Mouse (Mus musculus): Measurements from ENCODE around the gene Sstr3. TPM values are rescaled to one million over a fixed set of nuclear protein-coding genes. Genes with fewer than 3 reads are reported as not detected.

Sstr3 gene
- polyA plus RNA-seq, 1 experiment from 2014 or later: 0.58 TPM

GRCm38 (mm10) chr15:78576284-78576810, 31.9 kb upstream of the Sstr3 start:
- Histone ChIP-seq H3K9me3 (replicated peaks) (no peaks in the 10 kb centered on the region), H3K9ac (no peak overlapping the region), H3K4me3 (replicated peaks) (no peak overlapping the region), H3K27ac (no peak overlapping the region), H3K36me3 (no peaks in the 10 kb centered on the region), H3K4me1 (peaks cover 25% of the 10 kb centered on the region), H3K4me2 (no peak overlapping the region), H3K27me3 (no peaks in the 10 kb centered on the region)
- ATAC-seq (replicated peaks; ENCODE audit: low FRiP score): no peak
- whole genome bisulfite sequencing: 66% methylated on average over 4 of the region's 4 CpGs

DNA sequence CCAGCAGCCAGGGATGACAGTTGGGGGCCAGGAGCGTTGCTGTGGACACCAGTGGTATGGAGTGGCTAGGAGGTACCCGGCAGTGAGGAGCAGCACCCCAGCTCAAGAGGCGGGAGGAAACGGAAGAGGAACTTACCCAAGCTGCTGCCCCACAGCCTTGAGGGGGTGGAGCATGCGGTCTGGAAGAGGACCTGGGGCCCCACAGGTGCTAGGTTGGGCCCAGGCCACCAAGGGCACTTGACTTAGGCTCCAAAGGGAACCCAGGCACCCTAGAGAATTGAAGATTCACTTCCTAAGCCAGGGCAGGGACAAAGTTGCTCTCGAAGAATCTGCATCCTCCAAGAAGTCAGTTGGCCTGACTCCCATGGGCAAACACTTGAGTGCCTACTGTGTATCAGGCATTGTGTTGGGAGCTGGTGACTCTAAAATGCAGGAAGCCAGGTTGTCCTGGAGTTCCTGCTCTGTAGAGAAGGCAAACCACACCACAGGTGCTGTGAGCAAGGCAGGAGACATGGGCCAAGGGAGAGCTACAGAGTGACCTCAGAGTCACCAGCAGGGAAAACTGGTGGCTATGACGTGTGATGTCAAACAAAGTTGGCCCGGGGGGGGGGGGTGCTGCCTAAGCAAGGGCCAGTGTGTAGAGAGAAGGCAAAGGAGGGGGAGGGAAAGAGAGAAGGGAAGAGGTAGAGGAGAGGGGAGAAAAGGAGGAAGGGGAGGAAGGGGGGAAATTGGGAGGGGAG, 28.3 kb upstream of the Sstr3 start, which contains the start of gene Rac2:
Rac2 (minus strand) TSS at position 126 of the 740 bp plus-strand sequence.
- 80% methylated on average over 8 of the region's 8 CpGs for WGBS
- no peak for ATAC-seq (replicated peaks; ENCODE audit: low FRiP score)
- no peak within 1 kb of the TSS for H3K4me3 ChIP-seq (replicated peaks)

GRCm38 (mm10) chr15:78572270-78572600, 27.8 kb upstream of the Sstr3 start:
- Histone ChIP-seq H3K27ac (no peak overlapping the region), H3K9me3 (replicated peaks) (no peaks in the 10 kb centered on the region), H3K4me2 (no peak overlapping the region), H3K4me3 (replicated peaks) (no peak overlapping the region), H3K36me3 (no peaks in the 10 kb centered on the region), H3K4me1 (0 out of 2 replicates have a peak, but pooled peaks cover 4% of the 10 kb centered on the region), H3K27me3 (no peaks in the 10 kb centered on the region), H3K9ac (no peak overlapping the region)
- WGBS: 90% methylated on average over 5 of the region's 5 CpGs
- ATAC-seq (replicated peaks; ENCODE audit: low FRiP score): no peak

More for the DNA sequence above, 28.3 kb upstream of the Sstr3 start, which contains the start of gene Rac2:
- Histone ChIP-seq H3K27ac (no peak within 1 kb of the TSS), H3K27me3 (no peaks in the 10 kb centered on the region), H3K36me3 (no peaks in the 10 kb centered on the region), H3K4me2 (no peak within 1 kb of the TSS), H3K9me3 (replicated peaks) (no peaks in the 10 kb centered on the region), H3K9ac (no peak within 1 kb of the TSS), H3K4me1 (0 out of 2 replicates have a peak, but pooled peaks cover 4% of the 10 kb centered on the region)

DNA sequence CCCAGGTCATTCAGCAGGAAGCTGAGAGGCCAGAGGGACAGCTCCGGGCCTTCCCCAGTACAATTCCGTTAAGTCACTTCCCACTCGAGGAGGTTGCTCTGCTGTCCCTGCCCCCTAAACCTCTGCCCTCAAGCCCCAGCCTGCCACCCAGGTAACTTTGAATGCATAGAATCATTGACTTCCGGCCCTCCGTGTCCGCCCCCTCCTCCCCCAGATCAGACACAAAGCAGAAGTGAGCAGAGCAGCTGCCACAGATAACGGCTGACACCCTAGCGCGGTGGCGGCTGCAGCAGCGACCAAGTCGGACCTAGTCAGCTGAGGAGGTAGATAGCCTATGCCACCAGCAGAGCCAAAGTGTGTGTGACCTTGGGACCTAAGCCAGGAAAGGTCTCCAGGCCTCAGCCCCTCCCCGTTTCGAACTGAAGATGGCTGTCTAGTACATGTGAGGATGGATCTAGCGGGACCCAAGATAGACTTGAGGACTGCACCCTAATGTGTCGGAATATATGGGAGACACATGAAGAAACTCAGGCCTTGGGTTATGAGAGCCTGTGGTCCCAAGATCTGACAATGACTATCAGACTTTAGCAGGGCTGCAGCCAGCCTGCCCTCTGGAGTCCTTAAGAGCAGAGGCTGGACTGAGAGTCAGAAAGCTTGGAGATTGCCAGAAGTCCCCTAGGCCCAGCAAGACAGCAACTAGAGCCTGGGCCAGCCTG, 27.2 kb upstream of the Sstr3 start:
- no peaks in the 10 kb centered on the region for H3K9me3 ChIP-seq (replicated peaks)
- no peak overlapping the region for H3K9ac ChIP-seq
- 0 out of 2 replicates have a peak, but pooled peaks cover 4% of the 10 kb centered on the region for H3K4me1 ChIP-seq
- ATAC-seq (replicated peaks; ENCODE audit: low FRiP score): no peak
- H3K36me3 ChIP-seq: no peaks in the 10 kb centered on the region
- H3K27me3 ChIP-seq: no peaks in the 10 kb centered on the region
- no peak overlapping the region for H3K4me3 ChIP-seq (replicated peaks)
- WGBS: 51% methylated on average over 16 of the region's 16 CpGs
- no peak overlapping the region for H3K4me2 ChIP-seq
- H3K27ac ChIP-seq: no peak overlapping the region

GRCm38 (mm10) chr15:78570170-78570569, 25.7 kb upstream of the Sstr3 start:
- no peaks in the 10 kb centered on the region for H3K36me3 ChIP-seq
- H3K4me2 ChIP-seq: no peak overlapping the region
- H3K9ac ChIP-seq: no peak overlapping the region
- no peak for ATAC-seq (replicated peaks; ENCODE audit: low FRiP score)
- H3K4me3 ChIP-seq (replicated peaks): no peak overlapping the region
- 94% methylated on average over 5 of the region's 5 CpGs for WGBS
- no peaks in the 10 kb centered on the region for H3K27me3 ChIP-seq
- no peaks in the 10 kb centered on the region for H3K9me3 ChIP-seq (replicated peaks)
- H3K27ac ChIP-seq: no peak overlapping the region
- H3K4me1 ChIP-seq: 0 out of 2 replicates have a peak, but pooled peaks cover 4% of the 10 kb centered on the region

DNA sequence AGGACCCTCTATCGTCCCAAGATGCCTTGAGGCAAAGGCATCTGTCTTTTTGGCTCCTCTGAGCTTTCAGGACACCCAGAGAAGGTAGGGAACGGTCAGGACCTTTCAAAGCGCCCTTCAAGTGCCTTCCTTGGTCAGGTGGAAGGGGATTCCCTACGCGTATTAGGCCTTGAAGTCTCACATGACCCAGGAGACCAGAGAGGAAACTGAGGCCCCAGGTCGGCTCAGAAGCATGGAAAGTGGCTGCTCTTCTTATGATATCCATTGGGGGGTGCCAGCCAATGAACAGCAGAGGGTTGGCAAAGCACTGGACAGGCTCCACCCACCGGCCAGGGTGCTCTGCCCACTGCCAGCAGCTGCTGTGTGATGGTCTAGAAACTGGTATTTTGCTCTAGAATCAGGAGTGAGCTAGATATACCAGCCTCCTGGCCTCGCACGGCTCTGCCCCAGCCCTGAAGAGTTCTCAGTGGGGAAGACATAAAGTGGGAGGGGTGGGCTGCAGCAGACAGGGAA, 23.2 kb upstream of the Sstr3 start:
- no peaks in the 10 kb centered on the region for H3K27me3 ChIP-seq
- no peak overlapping the region for H3K4me3 ChIP-seq (replicated peaks)
- no peak overlapping the region for H3K27ac ChIP-seq
- H3K4me1 ChIP-seq: 0 out of 2 replicates have a peak, but pooled peaks cover 6% of the 10 kb centered on the region
- no peak overlapping the region for H3K9ac ChIP-seq
- ATAC-seq (replicated peaks; ENCODE audit: low FRiP score): no peak
- no peak overlapping the region for H3K4me2 ChIP-seq
- H3K9me3 ChIP-seq (replicated peaks): no peaks in the 10 kb centered on the region
- no peaks in the 10 kb centered on the region for H3K36me3 ChIP-seq
- WGBS: 64% methylated on average over 9 of the region's 9 CpGs

DNA sequence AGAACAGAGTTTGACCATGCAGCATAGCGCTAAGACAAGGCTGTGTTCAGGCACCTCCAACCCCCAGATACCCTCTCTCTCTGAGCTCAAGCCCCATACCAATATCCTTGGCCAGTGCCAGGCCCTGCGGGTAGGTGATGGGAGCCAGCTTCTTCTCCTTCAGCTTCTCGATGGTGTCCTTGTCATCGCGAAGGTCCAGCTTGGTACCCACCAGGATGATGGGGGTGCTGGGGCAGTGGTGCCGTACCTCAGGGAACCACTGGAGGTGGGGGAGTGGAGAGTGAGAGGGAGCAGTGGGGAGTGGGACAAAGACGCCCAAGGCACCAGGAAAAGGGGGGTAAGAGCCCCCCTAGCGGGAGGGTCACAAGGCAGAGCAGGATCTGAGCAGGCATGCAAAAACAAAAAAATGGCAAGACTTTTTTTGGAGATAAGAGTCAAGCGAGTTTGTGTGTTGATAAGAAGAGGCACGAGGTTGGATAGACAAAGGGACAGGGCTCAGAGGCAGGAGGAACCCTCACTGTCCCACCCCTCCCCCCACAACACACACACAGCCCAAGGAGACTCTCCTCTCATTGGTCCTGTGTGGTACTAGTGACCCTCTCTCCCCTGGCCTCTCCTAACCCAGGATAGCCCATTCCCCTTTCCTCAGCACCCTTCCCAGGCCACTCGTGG, 20.4 kb upstream of the Sstr3 start:
- Histone ChIP-seq H3K27ac (no peak overlapping the region), H3K4me3 (replicated peaks) (no peak overlapping the region), H3K27me3 (no peaks in the 10 kb centered on the region), H3K9ac (no peak overlapping the region), H3K4me1 (0 out of 2 replicates have a peak, but pooled peaks cover 5% of the 10 kb centered on the region), H3K9me3 (replicated peaks) (no peaks in the 10 kb centered on the region), H3K36me3 (no peaks in the 10 kb centered on the region), H3K4me2 (no peak overlapping the region)
- no peak for ATAC-seq (replicated peaks; ENCODE audit: low FRiP score)
- WGBS: 72% methylated on average over 11 of the region's 11 CpGs

DNA sequence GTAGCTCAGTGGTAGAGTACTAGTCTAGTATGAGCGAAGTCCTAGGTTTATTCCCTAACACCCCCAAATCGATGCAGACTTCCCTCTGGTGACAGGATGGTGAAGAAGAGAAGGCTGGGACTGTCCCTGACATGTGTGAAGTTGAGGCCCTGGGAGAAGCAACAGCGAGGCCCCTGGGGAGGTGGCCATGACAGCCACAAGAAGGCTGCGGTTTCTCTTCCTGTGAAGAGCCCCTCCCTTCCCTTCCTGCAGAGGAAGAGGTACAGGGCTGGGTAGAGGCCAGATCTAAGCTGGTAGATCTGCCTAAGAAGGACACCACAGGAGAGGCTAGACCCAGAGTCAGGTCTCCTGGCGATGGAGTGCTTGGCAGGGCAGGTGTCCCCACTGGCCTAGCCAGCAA, 19.5 kb upstream of the Sstr3 start:
- peaks cover 9% of the 10 kb centered on the region; the same call in 1 of the 2 replicates for H3K4me1 ChIP-seq
- no peaks in the 10 kb centered on the region for H3K27me3 ChIP-seq
- no peak overlapping the region for H3K27ac ChIP-seq
- 72% methylated on average over 5 of the region's 5 CpGs for WGBS
- H3K4me3 ChIP-seq (replicated peaks): no peak overlapping the region
- ATAC-seq (replicated peaks; ENCODE audit: low FRiP score): no peak
- H3K9me3 ChIP-seq (replicated peaks): no peaks in the 10 kb centered on the region
- H3K9ac ChIP-seq: no peak overlapping the region
- H3K4me2 ChIP-seq: no peak overlapping the region
- no peaks in the 10 kb centered on the region for H3K36me3 ChIP-seq

DNA sequence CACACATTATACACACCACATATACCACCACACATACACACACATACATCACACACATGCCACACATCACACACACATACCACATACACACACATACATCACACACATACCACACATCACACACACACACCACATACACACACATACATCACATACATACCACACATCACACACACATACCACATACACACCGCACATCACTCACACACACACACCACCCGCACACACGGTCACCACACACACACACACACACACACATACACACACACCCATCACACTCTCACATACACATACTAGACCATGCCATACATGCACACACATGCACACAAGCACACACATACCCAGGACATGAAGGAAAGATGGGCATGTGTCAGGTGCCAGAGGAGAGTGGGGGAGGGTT, 18.9 kb upstream of the Sstr3 start:
- ATAC-seq (replicated peaks; ENCODE audit: low FRiP score): no peak
- Histone ChIP-seq H3K36me3 (no peaks in the 10 kb centered on the region), H3K9ac (no peak overlapping the region), H3K9me3 (replicated peaks) (no peaks in the 10 kb centered on the region), H3K27me3 (no peaks in the 10 kb centered on the region), H3K4me3 (replicated peaks) (no peak overlapping the region), H3K27ac (no peak overlapping the region), H3K4me1 (peaks cover 12% of the 10 kb centered on the region; the same call in 1 of the 2 replicates), H3K4me2 (no peak overlapping the region)
- 97% methylated on average over 3 of the region's 3 CpGs for WGBS

DNA sequence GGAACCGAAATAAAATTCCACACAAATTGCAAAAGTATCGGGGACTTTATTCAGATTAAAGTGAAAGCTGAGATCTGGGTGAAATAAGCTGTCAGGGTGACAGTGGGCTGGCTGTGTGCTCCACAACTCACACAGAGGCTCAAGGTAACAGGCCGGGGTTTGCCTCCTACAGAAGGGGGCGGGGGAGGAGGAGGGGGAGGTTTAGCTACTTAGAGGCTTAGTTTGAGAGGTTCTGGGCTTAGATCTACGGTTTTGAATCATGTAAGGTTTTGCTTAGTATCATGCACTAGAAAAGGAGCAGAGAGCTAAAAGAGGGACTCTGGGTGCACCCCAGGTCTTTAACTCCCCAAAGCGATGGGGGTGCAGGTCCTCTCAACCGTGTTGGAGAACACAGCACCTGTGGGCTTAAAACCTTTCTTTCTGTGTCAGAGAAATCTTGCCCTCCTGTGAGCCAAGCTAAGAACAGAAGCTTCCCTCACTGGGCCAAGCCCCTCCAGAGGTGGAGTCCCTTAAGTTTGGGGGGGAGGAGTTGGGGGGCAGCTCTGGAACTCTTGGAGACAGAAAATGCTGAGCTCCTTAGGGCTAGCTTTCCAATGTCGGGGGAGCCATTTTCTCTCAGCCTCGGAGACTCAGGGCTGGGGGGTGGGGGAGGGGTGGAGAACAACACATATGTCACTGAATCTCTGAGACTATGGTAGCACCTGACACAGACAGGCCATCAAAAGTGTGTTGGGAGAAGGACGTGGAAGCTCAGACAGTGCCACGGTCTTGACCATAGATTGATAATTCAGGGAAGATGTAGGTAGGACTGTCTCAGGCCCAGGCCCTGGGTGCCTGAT, 14.9 kb upstream of the Sstr3 start:
- 57% methylated on average over 11 of the region's 11 CpGs for WGBS
- no peak overlapping the region for H3K27ac ChIP-seq
- no peak for ATAC-seq (replicated peaks; ENCODE audit: low FRiP score)

More for the DNA sequence above, 14.9 kb upstream of the Sstr3 start:
- H3K27me3 ChIP-seq: no peaks in the 10 kb centered on the region
- no peak overlapping the region for H3K4me3 ChIP-seq (replicated peaks)
- H3K4me2 ChIP-seq: no peak overlapping the region
- no peaks in the 10 kb centered on the region for H3K36me3 ChIP-seq
- H3K9ac ChIP-seq: no peak overlapping the region
- H3K9me3 ChIP-seq (replicated peaks): no peaks in the 10 kb centered on the region
- H3K4me1 ChIP-seq: peaks cover 19% of the 10 kb centered on the region; the same call in 1 of the 2 replicates
